Mouse (Mus musculus): ENCODE results near the gene Gpn2.

The Gpn2 gene

GRCm38 (mm10) chr4:133584059-133584951, at the start of gene Gpn2:
Gene Gpn2, plus strand, starts transcription at chr4:133584362.
- DNase-seq: peak; percentile 78

- DNase-seq: no peak
Measured at GRCm38 (mm10) chr4:133536081-133536480, 48.1 kb upstream of the Gpn2 start.

DNA sequence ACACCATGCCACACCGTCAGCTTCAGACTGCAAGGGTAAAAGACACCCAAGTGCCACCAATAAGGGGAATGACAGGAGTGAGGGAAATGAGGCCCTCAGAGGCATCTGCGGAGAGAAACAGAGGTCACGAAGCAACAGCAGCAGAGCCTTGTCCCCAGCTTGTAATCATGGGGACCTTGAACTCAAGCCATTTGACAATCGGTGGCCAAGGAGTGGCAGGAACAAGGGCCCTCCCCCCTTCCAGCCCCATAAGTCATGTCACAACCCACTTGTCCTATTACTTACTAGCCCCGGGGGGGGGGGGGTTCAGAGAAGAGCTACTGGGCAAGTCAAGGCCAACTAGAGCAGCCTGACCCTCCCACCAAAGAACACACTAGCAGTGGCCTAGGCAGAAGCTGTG, 47.5 kb upstream of the Gpn2 start:
- no peak for DNase-seq

- peak; percentile 98 for DNase-seq
Measured at GRCm38 (mm10) chr4:133545272-133546231, 38.6 kb upstream of the Gpn2 start, which contains the start of gene Nudc. Gene Nudc, minus strand, starts transcription at chr4:133545996.

DNA sequence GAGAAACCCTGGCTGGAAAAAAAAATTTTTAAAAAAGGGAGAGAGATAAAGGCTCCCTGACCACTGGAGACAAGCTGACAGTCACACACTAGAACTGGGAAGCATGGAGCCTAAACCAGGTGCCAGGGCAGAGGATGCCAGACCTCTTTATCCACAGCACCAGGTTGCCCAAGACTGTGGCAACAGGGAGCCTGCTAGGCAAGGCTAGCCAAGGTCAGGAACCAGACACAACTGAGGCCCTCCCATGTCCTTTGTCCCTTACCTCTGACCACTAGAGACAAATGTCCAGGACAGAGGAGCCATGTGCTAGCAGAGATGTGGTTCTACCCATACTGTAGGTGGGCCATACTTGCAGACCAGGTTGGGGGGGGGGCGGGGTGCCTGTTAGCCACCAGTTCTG, 32.1 kb upstream of the Gpn2 start:
- DNase-seq: no peak

DNA sequence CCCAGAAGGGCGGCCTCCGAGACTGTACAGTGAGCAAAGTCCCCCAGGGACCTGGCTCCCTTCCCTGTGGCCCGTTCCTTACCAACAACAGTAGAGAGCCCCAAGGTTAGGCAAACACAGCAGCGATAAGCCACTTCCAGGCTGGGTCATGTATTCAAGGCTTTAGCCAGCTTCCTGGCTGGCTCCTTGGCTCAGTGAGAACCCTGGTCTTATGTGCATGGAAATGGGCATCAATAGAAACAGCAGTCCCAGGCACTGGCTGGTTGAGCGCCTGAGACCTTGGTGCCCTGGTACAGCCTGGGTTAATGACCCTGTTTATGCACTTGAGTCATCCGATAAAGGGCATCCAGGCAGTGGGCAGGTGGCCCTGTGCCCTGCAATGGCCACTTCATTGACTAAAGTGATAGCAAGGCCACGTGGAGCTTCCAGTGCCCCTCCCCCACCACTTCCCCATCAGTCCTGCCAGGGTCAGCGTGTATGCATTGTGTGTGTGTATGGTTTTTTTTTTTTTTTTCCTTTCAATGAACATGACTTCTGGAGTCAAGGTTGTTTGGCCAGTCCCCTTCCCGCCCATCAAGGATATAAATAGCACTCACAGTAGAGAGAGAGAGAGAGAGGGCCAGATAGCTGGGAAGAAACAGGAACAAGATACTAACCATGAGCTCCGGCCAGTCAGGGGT, 31.3 kb upstream of the Gpn2 start, which contains the start of gene Nr0b2:
Nr0b2 (plus strand) TSS at position 609 of the 680 bp plus-strand sequence.
- peak; percentile 55 for DNase-seq

- DNase-seq: peak; percentile 33
Measured at GRCm38 (mm10) chr4:133553448-133554330, 30.5 kb upstream of the Gpn2 start.

DNA sequence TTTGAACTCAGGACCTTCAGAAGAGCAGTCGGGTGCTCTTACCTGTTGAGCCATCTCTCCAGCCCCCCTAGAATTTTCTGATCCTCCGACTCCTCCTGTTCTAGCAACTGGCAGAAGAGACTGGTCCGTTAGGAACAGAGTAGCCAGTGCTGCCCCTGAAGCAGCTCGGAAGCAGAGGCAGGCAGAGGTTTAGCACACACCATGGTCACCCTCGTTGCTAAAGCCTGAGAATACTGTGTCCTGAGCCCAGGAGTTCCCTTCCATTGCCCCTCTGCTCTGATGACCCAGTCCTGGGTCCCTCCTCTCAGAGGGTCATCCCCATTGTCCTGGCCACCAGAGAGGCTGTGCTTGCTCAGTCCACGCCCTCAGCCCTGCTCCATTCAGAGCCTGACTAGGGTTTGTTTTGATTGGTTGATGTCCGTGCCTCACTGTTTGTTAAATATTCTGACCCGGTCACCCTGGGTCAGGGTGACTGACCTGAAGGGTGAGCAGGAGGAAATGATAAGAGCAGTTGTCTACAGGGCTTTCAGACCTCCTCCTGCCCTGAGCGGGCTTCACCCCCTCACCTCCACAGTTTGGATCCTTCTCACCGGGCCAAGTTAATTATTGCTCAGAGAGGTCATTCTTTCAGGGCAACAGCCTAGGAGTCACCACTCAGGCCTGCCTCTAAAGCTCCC, 27.0 kb upstream of the Gpn2 start:
- peak; percentile 82 for DNase-seq

DNA sequence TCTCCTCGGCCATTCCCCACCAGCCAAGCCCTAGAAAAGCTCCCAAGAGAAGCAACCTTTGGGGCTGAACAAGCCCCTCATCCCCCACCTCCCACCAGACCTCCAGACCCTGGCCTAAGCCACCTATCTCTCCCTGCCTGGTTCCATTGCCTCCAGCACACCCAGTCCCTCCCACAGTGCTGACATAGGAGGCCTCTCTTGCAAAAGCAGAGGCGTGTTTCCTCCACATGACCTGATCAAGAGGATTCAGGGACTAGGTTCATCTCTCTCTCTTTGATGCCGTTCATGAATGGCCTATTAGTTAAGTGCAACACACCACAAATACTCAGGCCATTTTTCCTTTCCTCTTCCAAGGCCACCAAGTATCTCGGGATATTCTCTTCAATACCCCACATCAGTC, 24.3 kb upstream of the Gpn2 start:
- DNase-seq: no peak

DNA sequence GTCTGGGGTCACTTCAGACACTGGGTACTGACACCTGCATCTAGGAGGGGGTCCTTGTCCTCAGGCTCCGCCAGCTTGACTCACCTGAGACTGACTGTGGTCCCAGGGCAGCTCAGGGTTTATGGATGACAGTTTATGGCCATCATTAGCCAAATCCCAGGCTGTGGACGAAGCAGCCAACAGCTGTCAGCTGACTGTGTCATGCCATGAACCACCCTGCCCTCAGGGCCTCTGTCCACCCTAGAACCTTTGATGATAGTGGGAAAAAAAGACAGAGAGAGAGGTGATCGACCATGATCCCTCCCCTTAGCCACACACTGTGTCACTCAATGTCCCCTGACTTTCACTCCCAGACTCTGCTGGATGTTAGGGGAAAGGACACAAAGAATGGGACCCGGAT, 22.5 kb upstream of the Gpn2 start:
- DNase-seq: no peak

- DNase-seq: peak; percentile 88
Measured at GRCm38 (mm10) chr4:133563123-133563571, 21.0 kb upstream of the Gpn2 start.

DNA sequence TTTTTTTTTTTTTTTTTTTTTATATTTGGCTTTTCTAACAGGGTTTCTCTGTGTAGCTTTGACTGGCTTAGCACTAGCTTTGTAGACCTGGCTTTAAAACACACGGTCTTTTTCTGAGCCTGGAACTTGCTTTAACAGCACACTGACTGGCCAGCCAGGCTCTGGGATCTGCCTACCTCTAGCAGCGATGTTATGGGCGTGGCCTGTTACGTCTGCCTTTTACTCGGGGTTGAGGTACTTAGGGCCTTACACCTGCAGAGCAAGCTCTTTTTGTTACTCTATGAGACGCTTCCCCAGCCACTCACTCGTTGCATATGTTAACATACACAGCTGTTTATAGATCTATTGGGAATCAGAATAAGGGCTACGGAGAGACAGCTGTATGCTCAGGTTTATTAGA, 16.9 kb upstream of the Gpn2 start:
- no peak for DNase-seq

- no peak for DNase-seq
Measured at GRCm38 (mm10) chr4:133569291-133570065, 14.7 kb upstream of the Gpn2 start.

DNA sequence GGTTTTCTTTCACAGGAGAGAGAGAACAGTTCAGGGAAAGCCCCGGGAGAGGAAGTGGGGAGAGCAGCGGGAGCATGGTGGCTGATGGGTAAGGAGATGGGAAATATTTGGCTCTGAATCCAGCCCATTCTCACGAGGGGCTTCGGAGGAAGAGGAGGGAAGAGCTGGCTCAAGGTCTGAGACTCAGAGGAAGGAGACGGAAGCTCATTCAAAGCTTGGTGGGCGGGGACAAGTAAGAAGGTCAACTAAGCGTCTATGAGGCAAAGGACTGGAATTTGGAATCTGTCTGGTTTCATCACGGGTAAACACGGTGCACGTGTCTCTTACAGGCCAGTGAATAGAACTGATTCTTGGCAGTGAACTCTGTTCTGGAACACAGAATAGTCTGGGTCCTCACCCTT, 14.1 kb upstream of the Gpn2 start:
- DNase-seq: peak; percentile 87

GRCm38 (mm10) chr4:133574070-133574842, 9.9 kb upstream of the Gpn2 start, which contains the start of gene Gpatch3:
Gene Gpatch3, plus strand, starts transcription at chr4:133574745.
- peak; percentile 92 for DNase-seq

GRCm38 (mm10) chr4:133574843-133575202, 9.3 kb upstream of the Gpn2 start:
- no peak for DNase-seq

DNA sequence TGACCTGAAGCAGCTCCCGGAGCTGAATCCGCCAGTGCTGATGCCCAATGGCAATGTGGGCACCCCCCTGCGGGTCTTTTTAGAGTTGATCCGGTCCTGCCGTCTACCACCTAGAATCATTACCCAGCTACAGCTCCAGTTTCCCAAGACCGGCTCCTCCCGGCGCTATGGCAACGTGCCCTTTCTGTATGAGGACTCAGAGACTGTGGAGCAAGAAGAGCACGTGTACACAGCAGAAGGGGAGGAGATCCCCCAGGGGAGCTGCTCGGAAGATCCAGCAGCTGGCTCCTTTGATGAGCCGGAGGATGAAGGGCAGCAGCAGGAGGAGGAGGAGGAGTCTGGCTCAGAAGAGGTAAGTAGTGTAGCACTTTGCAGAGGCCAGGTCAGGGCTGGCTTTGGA, 6.2 kb upstream of the Gpn2 start:
- DNase-seq: no peak

DNA sequence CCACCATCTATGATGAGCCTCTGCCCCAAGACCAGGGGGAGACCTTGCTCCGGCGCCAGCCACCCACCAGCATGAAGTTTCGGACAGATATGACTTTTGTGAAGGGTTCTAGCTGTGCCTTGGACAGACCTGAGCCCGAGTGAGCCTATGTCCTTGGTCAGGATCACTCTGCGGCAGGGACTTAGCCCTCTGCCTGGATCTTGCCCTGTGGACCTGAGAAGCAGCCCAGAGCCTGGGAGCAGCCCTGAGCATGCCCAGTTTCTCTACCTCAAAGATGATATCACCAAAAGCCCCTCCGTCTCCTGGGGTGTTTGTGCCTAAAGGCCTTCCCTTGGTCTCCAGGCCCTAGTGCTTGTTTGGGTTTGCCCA, 488 bp upstream of the Gpn2 start:
- DNase-seq: no peak

DNA sequence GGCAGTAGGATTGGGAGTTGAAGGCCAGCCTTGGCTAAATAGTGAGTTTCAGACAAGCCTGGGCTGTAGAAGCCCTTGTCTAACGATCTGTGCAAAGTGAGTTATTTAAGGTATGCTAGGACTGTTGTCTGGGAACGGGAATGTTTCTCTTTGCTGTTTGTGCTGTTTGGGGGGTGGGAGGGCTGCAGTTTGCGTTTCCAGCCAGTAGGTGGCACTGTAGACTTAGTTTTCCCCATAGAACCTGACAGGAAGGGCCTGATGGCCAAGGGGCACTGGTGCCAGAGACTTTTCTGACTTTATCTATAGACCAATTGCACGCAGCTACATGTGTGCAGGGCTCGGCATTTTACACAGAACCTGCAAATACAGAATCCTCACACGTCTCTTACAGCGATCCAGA, 8.4 kb downstream of the Gpn2 start:
- DNase-seq: peak; percentile 48

DNA sequence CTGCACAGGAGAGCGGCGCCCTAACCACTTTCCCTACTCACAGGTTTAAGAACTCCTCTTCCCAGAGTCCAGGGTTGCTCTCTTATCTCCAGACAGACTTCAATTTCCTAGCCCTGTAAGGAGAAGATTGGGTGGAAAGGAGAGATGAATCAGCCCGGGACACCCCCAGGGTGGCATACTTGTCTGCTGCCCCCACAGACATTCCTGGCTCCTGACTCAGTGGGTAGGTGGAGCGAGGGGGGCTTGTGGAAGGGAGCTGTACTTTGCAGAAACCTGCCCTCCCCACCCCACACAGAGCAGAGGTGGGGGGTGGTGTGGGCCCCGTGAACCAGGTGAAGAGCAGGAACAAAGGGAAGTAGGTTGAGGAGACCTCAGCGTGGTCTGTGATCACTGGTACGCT, 11.4 kb downstream of the Gpn2 start:
- no peak for DNase-seq

Measured in kidney, adult 11 months (tissue).